Mouse (Mus musculus) gastrocnemius, postnatal 14 days (tissue): Measurements from ENCODE around the gene Ppm1n. TPM values are rescaled to one million over a fixed set of nuclear protein-coding genes. Genes with fewer than 3 reads are reported as not detected.
A peak's percentile ranks its signal among the peaks of the same experiment; 100 is the strongest.
"Not testable (repeated sequence)": the region's sequence is repeated elsewhere in the genome, so short reads cannot be mapped to it uniquely, and the experiment has no call there.

ENCODE experiments used
- DNase-seq: peaks from one replicate; pipeline ENCODE4 v3.0.0; 2021; ENCODE audit warnings: mixed read lengths
- intact Hi-C: fragments of 180-260 bp; cut with DNase I; formaldehyde crosslinking; loops from one replicate; pipeline ENCODE4 v1.15.1; 2025; ENCODE audit warnings: low total_unique reads
- total RNA-seq, 2 experiments: library from RNA; stranded (reverse); gene quantifications; 2 replicates each; pipeline ENCODE4 v1.2.3; 2021

The Ppm1n gene
- total RNA-seq, 2 experiments from 2014 or later = not detected

DNA sequence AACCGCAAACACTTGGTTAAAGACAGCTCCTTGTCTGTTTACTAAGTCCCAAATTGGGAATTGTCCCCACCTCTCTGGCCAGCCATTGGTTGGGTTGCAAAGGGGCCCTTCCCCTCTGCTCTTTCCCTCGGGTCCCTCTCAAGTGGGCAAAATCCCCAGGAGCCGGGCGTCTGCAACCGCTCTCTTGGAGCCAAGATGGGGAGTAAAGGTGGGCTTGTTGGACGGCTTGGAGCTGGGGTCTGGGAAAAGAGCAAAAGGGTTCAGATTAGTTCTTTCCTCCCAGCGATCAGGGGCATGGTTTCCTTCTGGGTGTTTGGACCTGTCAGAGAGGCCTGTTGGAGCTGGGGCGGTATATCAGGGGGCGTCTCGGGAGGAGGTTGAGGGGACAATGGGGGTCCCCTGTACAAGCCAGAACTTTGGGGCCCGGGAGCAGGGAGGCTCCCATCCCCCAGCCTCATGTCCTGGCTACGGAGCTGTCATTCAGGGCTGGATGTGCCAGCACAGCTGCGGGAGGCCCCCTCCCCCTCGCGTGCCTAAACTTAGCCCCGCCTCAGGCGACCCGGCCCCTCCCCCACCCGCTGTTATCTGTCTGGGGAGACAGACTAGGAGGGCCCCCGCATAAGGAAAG lies 11.2 kb upstream of the Ppm1n start:
- intact Hi-C loops = no loop called here
- DNase-seq = peak; percentile 84

- no peak for DNase-seq
- intact Hi-C loops = no loop called here
These were observed 4.9 kb upstream of the Ppm1n start for GRCm38 (mm10) chr7:19284763-19285162.

GRCm38 (mm10) chr7:19283406-19283804 lies 3.5 kb upstream of the Ppm1n start:
- no peak for DNase-seq
- intact Hi-C loops = no loop called here

GRCm38 (mm10) chr7:19282791-19283405 lies 3.0 kb upstream of the Ppm1n start:
- peak; percentile 64 for DNase-seq
- intact Hi-C loops = no loop called here

DNA sequence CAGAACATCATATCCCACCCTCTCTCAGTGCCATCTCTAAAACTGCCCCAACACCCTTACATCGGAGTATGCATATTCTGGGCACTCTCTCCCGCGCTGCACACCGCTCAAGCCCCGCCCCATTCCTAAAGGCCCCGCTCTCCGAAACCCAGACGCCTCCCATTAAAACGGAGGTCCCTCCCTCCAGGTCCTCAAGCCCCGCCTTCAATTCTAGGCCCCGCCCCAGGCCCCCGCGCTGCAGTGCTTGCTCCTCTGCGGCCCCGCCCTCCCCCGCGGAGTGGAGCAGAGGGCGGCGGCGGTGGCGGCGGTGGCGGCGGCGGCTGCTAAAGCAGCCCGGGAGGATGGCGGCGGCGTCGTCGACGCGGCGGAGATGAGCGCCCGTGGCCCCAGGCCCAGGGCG lies 2.5 kb upstream of the Ppm1n start, which contains the start of gene Rtn2:
Gene Rtn2 (plus strand): TSS at position 240 of the 400 bp plus-strand sequence.
- peak; percentile 75 for DNase-seq
- intact Hi-C loops = no loop called here

DNA sequence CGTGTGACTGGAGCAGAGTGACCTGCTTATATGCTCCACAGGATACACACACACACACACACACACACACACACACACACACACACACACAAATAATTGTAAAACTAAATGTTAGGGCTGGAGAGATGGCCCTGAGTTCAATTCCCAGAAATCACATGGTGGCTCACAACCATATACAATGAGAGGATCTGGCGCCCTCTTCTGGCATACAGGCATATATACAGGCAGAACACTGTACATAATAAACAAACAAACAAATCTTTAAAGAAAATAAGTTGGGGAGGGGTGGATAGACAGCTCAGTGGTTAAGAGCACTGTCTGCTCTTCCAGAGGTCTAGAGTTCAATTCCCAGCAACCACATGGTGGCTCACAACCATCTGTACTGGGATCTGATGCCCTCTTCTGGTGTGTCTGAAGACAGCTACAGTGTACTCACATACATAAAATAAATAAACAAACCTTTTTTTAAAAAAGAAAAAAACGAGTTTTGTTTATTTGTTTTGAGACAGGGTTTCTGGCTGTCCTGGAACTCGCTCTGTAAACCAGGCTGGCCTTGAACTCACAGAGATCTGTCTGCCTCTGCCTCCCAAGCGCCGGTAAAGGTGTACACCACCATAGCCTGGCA lies 1.9 kb upstream of the Ppm1n start:
- intact Hi-C loops = not testable (repeated sequence)

GRCm38 (mm10) chr7:19279052-19279451 lies 812 bp downstream of the Ppm1n start:
- intact Hi-C loops = loop anchor here (2.0 kb wide), 1 partner anchor 38 kb away; no protein-coding TSS in a partner anchor
- no peak for DNase-seq

More for the DNA sequence above, 1.9 kb upstream of the Ppm1n start:
- not testable (repeated sequence) for DNase-seq

DNA sequence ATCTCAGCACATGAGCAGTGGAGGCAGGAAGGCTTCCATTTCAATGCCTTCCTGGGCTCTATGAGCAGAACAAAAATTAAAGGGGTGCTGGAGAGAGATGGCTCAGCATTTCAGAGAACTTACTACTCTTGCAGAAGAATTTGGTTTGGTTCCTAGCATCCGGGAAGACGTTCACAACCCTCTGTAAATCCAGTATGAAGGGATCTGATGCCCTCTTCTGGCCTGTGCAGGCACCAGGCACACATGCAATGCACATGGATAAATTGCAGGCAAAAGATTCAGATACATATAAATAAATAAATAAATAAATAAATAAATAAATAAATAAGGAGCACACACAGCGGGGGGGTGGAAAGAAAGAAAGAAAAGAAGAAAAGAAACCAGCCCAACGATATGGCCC lies 3.6 kb downstream of the Ppm1n start:
- intact Hi-C loops = no loop called here

GRCm38 (mm10) chr7:19272173-19272764 lies 7.6 kb downstream of the Ppm1n start:
- peak; percentile 50 for DNase-seq
- intact Hi-C loops = no loop called here

More for the DNA sequence above, 3.6 kb downstream of the Ppm1n start:
- DNase-seq = no peak

DNA sequence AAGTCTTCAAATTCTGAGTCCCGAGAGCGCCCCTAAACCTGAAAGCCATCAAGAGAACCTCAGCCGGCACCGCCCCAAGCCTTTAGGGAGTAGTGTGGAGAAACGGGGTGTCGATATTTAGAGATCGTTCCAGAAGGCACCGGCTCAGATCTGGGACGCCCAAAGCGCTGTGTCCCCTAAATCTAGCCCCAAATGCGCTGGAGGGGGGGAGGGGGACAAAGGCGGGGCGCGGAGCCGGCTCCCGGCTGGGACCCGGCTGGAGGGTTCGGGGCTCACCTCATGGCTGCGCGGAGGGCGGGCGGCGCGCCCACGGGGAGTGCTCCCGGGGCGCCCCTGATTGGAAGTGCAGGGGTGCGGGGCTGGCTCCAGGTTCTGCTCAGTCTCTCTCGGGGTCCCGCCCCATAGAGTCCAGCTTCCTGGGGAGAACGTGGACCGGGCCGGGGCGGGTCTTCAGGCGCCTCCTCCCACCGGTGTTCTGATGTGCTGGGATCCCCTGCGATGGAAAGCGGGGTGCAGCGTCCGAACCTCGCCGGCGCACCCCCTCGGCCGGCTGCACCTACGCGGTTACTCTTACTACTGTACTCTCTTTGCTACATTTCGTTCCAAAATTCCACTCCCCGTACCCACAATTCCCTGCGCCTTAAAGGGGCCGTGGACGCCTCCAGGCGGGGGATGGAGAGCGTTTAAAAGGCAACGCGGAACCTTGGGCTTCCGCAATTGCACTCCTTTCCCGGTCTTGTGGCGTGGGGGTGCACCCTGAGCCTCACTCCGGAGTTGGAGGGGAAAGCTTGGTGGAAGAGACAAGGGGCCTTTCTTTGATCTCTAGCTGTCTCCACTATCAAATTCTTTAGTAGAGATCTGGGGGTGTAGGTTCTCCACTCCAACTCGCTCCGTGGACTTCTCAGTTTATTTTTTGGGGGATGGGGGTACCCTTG lies 8.4 kb downstream of the Ppm1n start, which contains the start of gene Vasp:
Gene Vasp (minus strand): TSS at position 580 of the 935 bp plus-strand sequence.
- intact Hi-C loops = no loop called here
- peak; percentile 81 for DNase-seq

- DNase-seq = no peak
- intact Hi-C loops = no loop called here
These were observed 9.2 kb downstream of the Ppm1n start for GRCm38 (mm10) chr7:19270509-19271237.

GRCm38 (mm10) chr7:19269721-19270441 lies 10.0 kb downstream of the Ppm1n start:
- peak; percentile 81 for DNase-seq
- intact Hi-C loops = no loop called here

GRCm38 (mm10) chr7:19268993-19269681 lies 10.7 kb downstream of the Ppm1n start:
- DNase-seq = no peak
- intact Hi-C loops = no loop called here

DNA sequence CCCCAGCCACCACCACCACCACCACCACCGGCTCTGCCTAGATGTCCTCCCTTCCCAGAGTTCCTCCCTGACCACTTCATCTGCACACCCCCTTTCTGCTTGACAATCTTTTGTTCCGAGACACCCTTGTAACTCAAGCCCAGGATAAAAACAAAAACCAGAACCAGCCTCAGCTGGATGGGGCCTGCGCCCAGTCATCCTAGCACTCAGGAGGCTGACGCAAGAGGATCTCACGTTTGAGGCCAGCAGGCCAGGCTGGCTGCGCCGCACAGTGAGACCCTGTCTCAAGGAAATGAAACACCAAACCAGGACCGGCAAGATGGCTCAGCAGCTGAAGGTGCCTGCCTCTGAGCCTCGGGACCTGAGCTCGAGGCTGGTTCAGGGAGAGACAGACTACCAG lies 12.8 kb downstream of the Ppm1n start:
- DNase-seq = no peak
- intact Hi-C loops = no loop called here

DNA sequence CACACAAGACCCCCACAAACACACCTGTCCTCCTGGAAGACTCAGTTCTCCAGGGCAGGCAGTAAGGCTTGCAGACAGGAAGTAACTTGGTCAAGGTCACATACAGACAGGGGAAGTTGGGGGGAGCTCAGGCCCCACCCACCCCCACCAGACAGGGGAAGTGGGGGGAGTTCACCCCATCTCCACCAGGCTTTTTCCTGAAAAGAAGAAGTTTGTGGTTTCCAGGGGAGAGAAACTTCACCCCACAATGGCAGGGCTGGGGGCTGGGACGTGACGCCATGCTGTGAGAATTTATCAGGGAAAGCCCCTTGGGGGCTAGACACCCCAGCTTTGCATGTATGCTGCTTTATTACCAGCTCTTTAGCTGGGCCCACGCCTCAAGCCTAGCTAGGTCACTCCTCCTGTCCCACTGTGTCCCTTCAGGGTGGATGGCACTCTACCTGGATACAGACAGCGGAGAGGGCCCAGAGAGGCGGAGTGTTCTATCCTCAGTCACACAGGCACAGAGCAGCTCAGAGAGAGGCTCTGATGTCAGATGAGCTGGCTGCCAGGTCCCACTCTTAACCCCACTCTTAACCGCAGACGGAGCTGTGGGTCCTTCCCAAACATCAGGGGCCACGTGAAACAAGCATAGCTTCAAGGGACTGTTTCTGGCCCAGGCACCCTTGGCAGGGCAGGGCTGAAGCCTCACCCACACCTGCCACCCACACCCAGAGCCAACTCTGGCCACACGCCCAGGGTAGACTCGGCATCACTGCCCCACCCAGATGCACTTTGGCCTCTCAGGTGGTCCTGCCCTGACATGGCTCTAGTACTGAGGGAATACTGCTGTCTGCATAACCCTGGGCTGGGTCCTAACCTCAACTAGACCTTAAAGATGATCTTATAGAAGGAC lies 13.7 kb downstream of the Ppm1n start:
- intact Hi-C loops = no loop called here
- no peak for DNase-seq

DNA sequence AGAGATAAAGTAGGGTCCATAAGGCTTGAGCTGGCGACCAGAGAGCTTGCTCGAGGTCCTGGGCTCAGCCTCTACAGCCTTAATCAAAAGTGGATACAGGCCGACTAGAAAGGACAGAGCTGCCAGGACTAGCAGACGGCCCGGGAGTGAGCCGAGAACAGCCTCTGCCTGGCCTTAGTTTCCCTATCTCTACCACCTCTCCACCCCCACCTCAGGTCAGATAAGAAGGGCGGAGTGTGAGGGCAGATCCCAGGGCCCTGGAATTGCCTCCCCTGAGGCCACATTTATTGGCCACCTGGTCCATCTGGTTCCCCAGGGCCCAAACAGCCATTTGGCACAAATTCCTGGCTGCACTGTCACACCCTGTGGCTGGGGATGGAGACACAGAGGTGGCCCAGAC lies 14.7 kb downstream of the Ppm1n start:
- intact Hi-C loops = no loop called here
- peak; percentile 38 for DNase-seq
